In the genomic region with DNA sequence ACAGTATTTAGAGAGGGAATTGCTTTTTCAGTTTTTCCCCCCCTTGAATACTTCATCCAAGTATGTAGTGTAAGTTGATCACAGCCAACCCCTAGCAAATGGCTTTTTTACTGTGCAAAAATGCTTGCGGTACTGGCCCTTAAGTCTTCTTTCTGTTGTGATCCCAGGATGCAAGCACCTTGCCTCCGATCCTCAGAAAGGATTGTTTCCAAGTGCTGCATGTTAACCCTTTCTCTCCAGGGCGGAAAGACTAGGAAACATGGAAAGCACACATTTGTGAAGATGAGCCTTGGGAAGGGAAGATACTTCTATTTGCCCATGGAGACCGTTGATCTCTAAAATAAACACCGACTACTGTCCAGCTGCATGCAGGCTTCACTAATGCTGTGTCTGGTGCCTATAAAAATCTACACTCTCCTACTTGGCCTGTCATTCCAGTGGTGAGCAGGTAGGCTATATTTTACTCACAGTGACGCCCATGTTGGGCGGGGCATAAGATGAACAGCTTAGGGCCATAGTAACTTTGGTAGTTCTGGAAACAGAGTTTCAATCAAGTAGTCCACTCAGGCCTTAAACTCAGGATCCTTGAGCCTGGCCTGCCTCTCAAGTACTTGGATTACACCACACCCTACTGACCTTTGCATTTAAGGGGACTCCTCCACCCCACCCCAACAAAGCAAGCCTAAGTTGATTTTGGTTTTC, we compare ENCODE assay signal across 8 mouse cellular contexts. TPM values are rescaled to one million over a fixed set of nuclear protein-coding genes. Genes with fewer than 3 reads are reported as not detected.
DNase-seq lines count a peak whose midpoint lies in the region; ATAC-seq and TF ChIP-seq lines count a peak whose summit lies in the region.

No protein-coding gene starts in this region.

- H3K36me3 ChIP-seq in forebrain, embryonic 15.5 days, result no peaks in the 10 kb centered on the region; the same call in 1 of the 2 replicates
- H3K36me3 ChIP-seq in stomach, embryonic 15.5 days, result no peaks in the 10 kb centered on the region

- peak overlapping the region; percentile 97 for H3K4me3 ChIP-seq in forebrain, embryonic 15.5 days
- no peak overlapping the region for H3K4me3 ChIP-seq in lung, adult 2 months (replicated peaks; ENCODE audit: extremely low read depth, low read depth, low read length)
- peak overlapping the region; percentile 28; the same call in 1 of the 2 replicates for H3K4me3 ChIP-seq in stomach, embryonic 15.5 days (replicated peaks)

- H3K27me3 ChIP-seq in forebrain, embryonic 15.5 days, result no peaks in the 10 kb centered on the region
- H3K27me3 ChIP-seq in stomach, embryonic 15.5 days (replicated peaks), result no peaks in the 10 kb centered on the region

- no peak for TF ChIP-seq CTCF in lung, adult 2 months (IDR thresholded peaks at IDR 0.05; ENCODE audit: insufficient read depth, low read length)

- peaks cover 25% of the 10 kb centered on the region for H3K4me1 ChIP-seq in forebrain, embryonic 15.5 days
- peaks cover 7% of the 10 kb centered on the region for H3K4me1 ChIP-seq in lung, adult 2 months (ENCODE audit: control insufficient read depth, insufficient read depth, low read length)
- peaks cover 11% of the 10 kb centered on the region for H3K4me1 ChIP-seq in stomach, embryonic 15.5 days

- peak overlapping the region; percentile 93 for H3K27ac ChIP-seq in forebrain, embryonic 15.5 days (replicated peaks)
- peak overlapping the region; percentile 52; the same call in 1 of the 2 replicates for H3K27ac ChIP-seq in stomach, embryonic 15.5 days

- H3K4me2 ChIP-seq in forebrain, embryonic 15.5 days (replicated peaks), result peak overlapping the region; percentile 81
- peak overlapping the region; percentile 53 for H3K4me2 ChIP-seq in stomach, embryonic 15.5 days

- H3K9me3 ChIP-seq in forebrain, embryonic 15.5 days, result no peaks in the 10 kb centered on the region
- H3K9me3 ChIP-seq in stomach, embryonic 15.5 days, result no peaks in the 10 kb centered on the region

- peak; percentile 12 for ATAC-seq in forebrain, embryonic 15.5 days (replicated peaks)
- ATAC-seq in stomach, embryonic 15.5 days (ENCODE audit: insufficient read depth, low FRiP score, low read depth), result no peak

- TF ChIP-seq POLR2A in lung, adult 2 months (IDR thresholded peaks at IDR 0.05; ENCODE audit: borderline replicate concordance, extremely low read depth, low read depth, low read length), result no peak

- peak overlapping the region; percentile 71 for H3K9ac ChIP-seq in forebrain, embryonic 15.5 days (replicated peaks)
- H3K9ac ChIP-seq in stomach, embryonic 15.5 days, result no peak overlapping the region

- peak; percentile 5 for DNase-seq in thymus, postnatal 0 days (ENCODE audit: low spot score)
- DNase-seq in thymus, adult 18-20 months, result no peak
- peak; percentile 20 for DNase-seq in lung, adult 2 months
- DNase-seq in adipocyte (ENCODE audit: low spot score), result no peak
- DNase-seq in right cerebral cortex, postnatal 14 days, result no peak
- no peak for DNase-seq in cerebellum, adult 9-10 months

- WGBS in forebrain, embryonic 15.5 days, result 19% methylated on average over 7 of the region's 7 CpGs
- 44% methylated on average over 7 of the region's 7 CpGs for WGBS in lung, adult 2 months
- 25% methylated on average over 7 of the region's 7 CpGs for WGBS in stomach, embryonic 15.5 days

RNA-seq across cellular contexts. Expression of a gene that starts 5.6 kb away (rescaled TPM):
- 80.1 and 111 TPM in 2 replicates for polyA plus RNA-seq in thymus, postnatal 0 days (2015; fragmentation: Nextera tagmentation; extraction: Ambion mirVana)
- 344 and 362 TPM in 2 replicates for polyA plus RNA-seq in forebrain, embryonic 15.5 days (2015; fragmentation: Nextera tagmentation; extraction: Ambion mirVana)
- polyA plus RNA-seq in lung, adult 2 months (2012; rRNA removed), result 33.6 and 33.8 TPM in 2 replicates
- polyA plus RNA-seq in stomach, embryonic 15.5 days (2015; fragmentation: Nextera tagmentation; extraction: Ambion mirVana), result 45.3 and 49.1 TPM in 2 replicates

Comparison
In these comparisons a context has a peak if more than half of its experiments do, and no peak if none do; other contexts are left out.
1. DNase-seq: peak in thymus, postnatal 0 days (single experiment) and lung, adult 2 months (single experiment); none in thymus, adult 18-20 months (0 of 2), adipocyte (single experiment), right cerebral cortex, postnatal 14 days (single experiment) and cerebellum, adult 9-10 months (single experiment).